Comparison of ENCODE assay signal across 8 mouse cellular contexts in genomic region chr5:115790436-115790835, GRCm38 (mm10). TPM values are rescaled to one million over a fixed set of nuclear protein-coding genes. Genes with fewer than 3 reads are reported as not detected.
DNase-seq lines count a peak whose midpoint lies in the region; ATAC-seq and TF ChIP-seq lines count a peak whose summit lies in the region.

No protein-coding gene starts in this region.

- no peaks in the 10 kb centered on the region for H3K27me3 ChIP-seq in liver, embryonic 12.5 days (replicated peaks)
- no peaks in the 10 kb centered on the region for H3K27me3 ChIP-seq in embryonic facial prominence, embryonic 14.5 days (replicated peaks; ENCODE audit: control insufficient read depth, insufficient read depth, low read length)
- no peaks in the 10 kb centered on the region for H3K27me3 ChIP-seq in hindbrain, embryonic 14.5 days (ENCODE audit: control insufficient read depth, insufficient read depth, low read length)
- no peaks in the 10 kb centered on the region for H3K27me3 ChIP-seq in thymus, adult 2 months (ENCODE audit: control insufficient read depth, insufficient read depth, low read length)

- ATAC-seq in liver, embryonic 12.5 days = no peak
- ATAC-seq in embryonic facial prominence, embryonic 14.5 days (ENCODE audit: low read depth) = no peak
- no peak for ATAC-seq in hindbrain, embryonic 14.5 days (ENCODE audit: low FRiP score)

- DNase-seq in liver = peak; percentile 59
- peak; percentile 63 for DNase-seq in embryonic facial prominence, embryonic 14.5 days (ENCODE audit: low spot score)
- DNase-seq in hindbrain, embryonic 14.5 days (ENCODE audit: low spot score) = peak; percentile 91
- DNase-seq in left cerebral cortex, postnatal 14 days (ENCODE audit: low spot score in 2 of 2) = peak; percentile 74 to 87
- DNase-seq in natural killer cell, adult 2 months (ENCODE audit: low spot score in 2 of 2) = peak; percentile 38 to 40
- peak; percentile 70 for DNase-seq in thymus, adult 2 months

- TF ChIP-seq CTCF in bone marrow macrophage, adult 2 months (IDR thresholded peaks at IDR 0.05; ENCODE audit: low read depth, low read length) = peak; percentile 57
- no peak for TF ChIP-seq CTCF in thymus, adult 2 months (IDR thresholded peaks at IDR 0.05; ENCODE audit: borderline replicate concordance, control insufficient read depth, extremely low read depth, insufficient read depth, low read length, poor library complexity)

- no peaks in the 10 kb centered on the region for H3K36me3 ChIP-seq in liver, embryonic 12.5 days
- H3K36me3 ChIP-seq in embryonic facial prominence, embryonic 14.5 days (ENCODE audit: control insufficient read depth, insufficient read depth, low read length) = no peaks in the 10 kb centered on the region
- H3K36me3 ChIP-seq in hindbrain, embryonic 14.5 days (replicated peaks; ENCODE audit: control insufficient read depth, insufficient read depth) = no peaks in the 10 kb centered on the region
- no peaks in the 10 kb centered on the region for H3K36me3 ChIP-seq in thymus, adult 2 months (ENCODE audit: control insufficient read depth, insufficient read depth, low read length)

- WGBS in liver, embryonic 12.5 days (ENCODE audit: insufficient replicate concordance) = 5% methylated on average over 3 of the region's 3 CpGs
- WGBS in embryonic facial prominence, embryonic 14.5 days = 8% methylated on average over 3 of the region's 3 CpGs
- 9% methylated on average over 3 of the region's 3 CpGs for WGBS in hindbrain, embryonic 14.5 days
- WGBS in thymus, adult 2 months = 15% methylated on average over 3 of the region's 3 CpGs

- H3K9me3 ChIP-seq in liver, embryonic 12.5 days (replicated peaks) = peaks cover 7% of the 10 kb centered on the region; the same call in 1 of the 2 replicates
- H3K9me3 ChIP-seq in embryonic facial prominence, embryonic 14.5 days (ENCODE audit: control insufficient read depth, low read length) = peaks cover 8% of the 10 kb centered on the region; the same call in 1 of the 2 replicates
- H3K9me3 ChIP-seq in hindbrain, embryonic 14.5 days (ENCODE audit: control insufficient read depth, low read length) = no peaks in the 10 kb centered on the region

- H3K4me1 ChIP-seq in liver, embryonic 12.5 days = no peaks in the 10 kb centered on the region
- H3K4me1 ChIP-seq in bone marrow macrophage, adult 2 months (ENCODE audit: control insufficient read depth, insufficient read depth, low read length) = no peaks in the 10 kb centered on the region
- H3K4me1 ChIP-seq in embryonic facial prominence, embryonic 14.5 days (ENCODE audit: control insufficient read depth, insufficient read depth, low read length) = no peaks in the 10 kb centered on the region
- H3K4me1 ChIP-seq in hindbrain, embryonic 14.5 days (replicated peaks; ENCODE audit: control insufficient read depth, insufficient read depth, low read length) = no peaks in the 10 kb centered on the region
- H3K4me1 ChIP-seq in thymus, adult 2 months (replicated peaks; ENCODE audit: control insufficient read depth, insufficient read depth, low read length) = no peaks in the 10 kb centered on the region

- no peak overlapping the region for H3K27ac ChIP-seq in liver, embryonic 12.5 days
- no peak overlapping the region for H3K27ac ChIP-seq in bone marrow macrophage, adult 2 months (ENCODE audit: insufficient read depth, low read depth, low read length)
- no peak overlapping the region for H3K27ac ChIP-seq in embryonic facial prominence, embryonic 14.5 days (replicated peaks; ENCODE audit: low read depth, low read length)
- H3K27ac ChIP-seq in hindbrain, embryonic 14.5 days = no peak overlapping the region
- H3K27ac ChIP-seq in thymus, adult 2 months (ENCODE audit: control insufficient read depth, insufficient read depth, low read length) = no peak overlapping the region

- H3K9ac ChIP-seq in liver, embryonic 12.5 days = no peak overlapping the region
- H3K9ac ChIP-seq in embryonic facial prominence, embryonic 14.5 days (ENCODE audit: low read depth, low read length) = no peak overlapping the region
- no peak overlapping the region for H3K9ac ChIP-seq in hindbrain, embryonic 14.5 days

- TF ChIP-seq POLR2A in bone marrow macrophage, adult 2 months (IDR thresholded peaks at IDR 0.05; ENCODE audit: borderline replicate concordance, low read depth, low read length) = no peak
- no peak for TF ChIP-seq POLR2A in thymus, adult 2 months (IDR thresholded peaks at IDR 0.05; ENCODE audit: control insufficient read depth, extremely low read depth, insufficient read depth, low read length, poor library complexity)

- no peak overlapping the region for H3K4me3 ChIP-seq in liver, embryonic 12.5 days
- H3K4me3 ChIP-seq in bone marrow macrophage, adult 2 months (ENCODE audit: insufficient read depth, low read length) = no peak overlapping the region
- H3K4me3 ChIP-seq in embryonic facial prominence, embryonic 14.5 days (ENCODE audit: low read depth, low read length) = no peak overlapping the region
- no peak overlapping the region for H3K4me3 ChIP-seq in hindbrain, embryonic 14.5 days (replicated peaks; ENCODE audit: low read length)
- H3K4me3 ChIP-seq in thymus, adult 2 months (ENCODE audit: control insufficient read depth, insufficient read depth, low read length) = no peak overlapping the region

- no peak overlapping the region for H3K4me2 ChIP-seq in liver, embryonic 12.5 days
- no peak overlapping the region for H3K4me2 ChIP-seq in embryonic facial prominence, embryonic 14.5 days (ENCODE audit: low read depth, low read length)
- H3K4me2 ChIP-seq in hindbrain, embryonic 14.5 days (replicated peaks) = no peak overlapping the region

- intact Hi-C loops in left cerebral cortex, postnatal 14 days (cut with DNase I) = loop anchor here (5.0 kb wide), 2 partner anchors 117 to 132 kb away; no protein-coding TSS in a partner anchor

RNA-seq across cellular contexts. Expression of gene Cit, which starts 54.6 kb away (rescaled TPM):
- 55.8 and 58.4 TPM in 2 replicates for polyA plus RNA-seq in liver, embryonic 12.5 days (2016; fragmentation: Nextera tagmentation; extraction: Ambion mirVana)
- 10.6 and 12.5 TPM in 2 replicates for polyA plus RNA-seq in bone marrow macrophage, adult 2 months (2012; ENCODE audit: insufficient read depth, insufficient read length, missing spikeins)
- polyA plus RNA-seq in embryonic facial prominence, embryonic 14.5 days (2014; fragmentation: Nextera tagmentation; extraction: Ambion mirVana) = 16.6 and 16.8 TPM in 2 replicates
- polyA plus RNA-seq in hindbrain, embryonic 14.5 days (2014; fragmentation: Nextera tagmentation; extraction: Ambion mirVana) = 27.0 and 27.5 TPM in 2 replicates
- total RNA-seq in left cerebral cortex, postnatal 14 days (2021) = 100 to 1,000 TPM; 149 to 175 TPM
- 14.1 and 21.9 TPM in 2 replicates for polyA plus RNA-seq in thymus, adult 2 months (2012; rRNA removed)

RNA-seq across cellular contexts. Expression of gene Bicdl1, which starts 59.0 kb away (rescaled TPM):
- 2.9 and 3.4 TPM in 2 replicates for polyA plus RNA-seq in liver, embryonic 12.5 days (2016; fragmentation: Nextera tagmentation; extraction: Ambion mirVana)
- polyA plus RNA-seq in bone marrow macrophage, adult 2 months (2012; ENCODE audit: insufficient read depth, insufficient read length, missing spikeins) = 3.0 and 3.1 TPM in 2 replicates
- polyA plus RNA-seq in embryonic facial prominence, embryonic 14.5 days (2014; fragmentation: Nextera tagmentation; extraction: Ambion mirVana) = 13.7 and 14.5 TPM in 2 replicates
- polyA plus RNA-seq in hindbrain, embryonic 14.5 days (2014; fragmentation: Nextera tagmentation; extraction: Ambion mirVana) = 36.2 and 37.8 TPM in 2 replicates
- total RNA-seq in left cerebral cortex, postnatal 14 days (2021) = 100 to 1,000 TPM; 118 to 125 TPM
- polyA plus RNA-seq in thymus, adult 2 months (2012; rRNA removed) = 143 and 152 TPM in 2 replicates

Comparison
In these comparisons a context has a peak if more than half of its experiments do, and no peak if none do; other contexts are left out.
1. DNase-seq: peak in every context shown above with its lines; median percentile 91 in hindbrain, embryonic 14.5 days; 80 in left cerebral cortex, postnatal 14 days; 70 in thymus, adult 2 months; 63 in embryonic facial prominence, embryonic 14.5 days; 59 in liver; 39 in natural killer cell, adult 2 months.